Mouse (Mus musculus): Measurements from ENCODE around the gene Agbl3.

Gene Agbl3

DNA sequence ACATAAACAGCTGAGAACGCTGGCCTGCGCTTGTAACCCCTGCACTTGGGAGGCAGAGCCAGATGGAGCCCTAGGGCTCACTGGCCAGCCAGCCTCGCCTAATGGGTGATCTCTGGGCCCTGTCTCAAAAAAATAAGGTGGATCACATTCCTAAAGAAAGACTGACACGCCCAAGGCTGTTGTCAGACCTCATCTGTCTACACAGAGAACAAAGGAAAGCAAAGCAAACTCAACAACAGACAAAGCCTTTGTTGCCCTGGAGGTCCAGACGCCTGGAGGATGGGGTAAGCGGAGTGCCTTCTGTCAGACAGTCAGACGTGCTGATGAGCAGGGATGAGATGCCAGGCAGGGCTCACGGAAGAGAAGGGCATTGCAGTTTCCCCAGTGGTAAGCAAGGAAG, 86.6 kb downstream of the Agbl3 start:
- Histone ChIP-seq H3K36me3 (ENCODE audit: insufficient read depth, low read length) (no peaks in the 10 kb centered on the region), H3K27me3 (ENCODE audit: insufficient read depth, low read length) (peaks cover 27% of the 10 kb centered on the region), H3K4me3 (replicated peaks; ENCODE audit: low read length) (peak overlapping the region; percentile 29; the same call in 1 of the 2 replicates), H3K9me3 (ENCODE audit: low read length) (no peaks in the 10 kb centered on the region), H3K4me1 (replicated peaks; ENCODE audit: low read depth, low read length) (peaks cover 60% of the 10 kb centered on the region)
- TF ChIP-seq POU5F1 (IDR thresholded peaks at IDR 0.05; ENCODE audit: borderline replicate concordance, low read length) (no peak), NANOG (IDR thresholded peaks at IDR 0.05; ENCODE audit: borderline replicate concordance, low read length) (no peak), CTCF (conservative IDR thresholded peaks at IDR 0.05; ENCODE audit: low read length) (no peak)

DNA sequence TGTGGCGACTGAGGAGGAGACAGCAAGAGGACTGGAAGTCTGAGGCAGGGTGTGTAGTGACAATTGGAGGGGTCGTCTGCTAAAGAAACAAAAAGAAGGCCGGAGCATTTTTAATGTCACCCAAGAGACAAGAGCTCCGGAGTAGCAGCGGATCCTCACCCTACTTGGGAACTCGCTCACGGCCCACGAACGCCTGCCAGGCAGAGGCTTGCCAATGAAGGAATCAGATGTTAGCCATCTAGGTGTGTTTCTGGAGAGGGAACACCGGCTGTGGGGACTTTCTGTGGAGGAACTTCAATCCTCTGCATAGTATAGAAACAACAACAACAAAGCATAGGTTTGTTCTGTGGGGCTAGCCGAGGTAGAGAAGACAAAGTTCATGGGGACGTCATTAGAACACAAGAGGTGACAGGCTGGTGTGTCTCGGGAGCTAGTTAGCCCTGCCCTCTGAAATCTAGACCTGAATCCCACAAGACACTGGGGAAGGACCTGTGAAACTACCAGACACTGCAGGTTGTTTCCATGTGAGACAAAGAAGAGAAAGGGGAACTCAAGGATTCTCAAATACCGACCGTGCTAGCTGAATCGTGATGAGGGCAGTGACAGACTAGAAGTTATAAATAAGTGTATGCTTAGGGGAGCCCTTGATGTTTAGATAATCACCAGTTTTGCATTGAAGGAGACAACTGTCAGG, 87.2 kb downstream of the Agbl3 start:
- H3K9me3 ChIP-seq (ENCODE audit: low read length), result no peaks in the 10 kb centered on the region
- TF ChIP-seq CTCF (conservative IDR thresholded peaks at IDR 0.05; ENCODE audit: low read length) (no peak), POU5F1 (IDR thresholded peaks at IDR 0.05; ENCODE audit: borderline replicate concordance, low read length) (no peak)
- H3K36me3 ChIP-seq (ENCODE audit: insufficient read depth, low read length), result no peaks in the 10 kb centered on the region
- peaks cover 29% of the 10 kb centered on the region for H3K27me3 ChIP-seq (ENCODE audit: insufficient read depth, low read length)
- H3K4me3 ChIP-seq (replicated peaks; ENCODE audit: low read length), result peak overlapping the region; percentile 29; the same call in 1 of the 2 replicates
- peaks cover 58% of the 10 kb centered on the region for H3K4me1 ChIP-seq (replicated peaks; ENCODE audit: low read depth, low read length)

DNA sequence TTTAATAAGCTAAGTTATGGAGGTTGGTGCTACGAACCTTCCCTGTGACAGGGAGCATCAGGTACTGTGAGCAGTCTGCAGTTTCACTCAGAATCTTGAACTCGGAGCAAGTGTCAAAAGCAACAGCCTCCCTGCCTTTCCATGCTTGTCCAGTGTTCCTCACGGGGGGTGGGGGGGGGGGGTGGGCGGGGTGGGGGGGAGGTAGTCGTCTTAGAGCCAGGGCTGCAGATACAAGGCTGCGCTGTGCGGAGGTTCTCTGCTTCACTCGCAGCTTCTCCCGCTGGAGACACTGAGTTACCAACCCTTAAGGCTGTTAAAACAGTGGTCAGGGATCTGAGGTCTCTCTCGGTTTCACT, 87.7 kb downstream of the Agbl3 start:
- Histone ChIP-seq H3K4me1 (replicated peaks; ENCODE audit: low read depth, low read length) (peaks cover 58% of the 10 kb centered on the region), H3K9me3 (ENCODE audit: low read length) (no peaks in the 10 kb centered on the region), H3K36me3 (ENCODE audit: insufficient read depth, low read length) (no peaks in the 10 kb centered on the region), H3K4me3 (replicated peaks; ENCODE audit: low read length) (no peak overlapping the region), H3K27me3 (ENCODE audit: insufficient read depth, low read length) (peaks cover 25% of the 10 kb centered on the region)
- TF ChIP-seq CTCF (conservative IDR thresholded peaks at IDR 0.05; ENCODE audit: low read length), result no peak
- no peak for TF ChIP-seq NANOG (IDR thresholded peaks at IDR 0.05; ENCODE audit: borderline replicate concordance, low read length)
- no peak for TF ChIP-seq POU5F1 (IDR thresholded peaks at IDR 0.05; ENCODE audit: borderline replicate concordance, low read length)

DNA sequence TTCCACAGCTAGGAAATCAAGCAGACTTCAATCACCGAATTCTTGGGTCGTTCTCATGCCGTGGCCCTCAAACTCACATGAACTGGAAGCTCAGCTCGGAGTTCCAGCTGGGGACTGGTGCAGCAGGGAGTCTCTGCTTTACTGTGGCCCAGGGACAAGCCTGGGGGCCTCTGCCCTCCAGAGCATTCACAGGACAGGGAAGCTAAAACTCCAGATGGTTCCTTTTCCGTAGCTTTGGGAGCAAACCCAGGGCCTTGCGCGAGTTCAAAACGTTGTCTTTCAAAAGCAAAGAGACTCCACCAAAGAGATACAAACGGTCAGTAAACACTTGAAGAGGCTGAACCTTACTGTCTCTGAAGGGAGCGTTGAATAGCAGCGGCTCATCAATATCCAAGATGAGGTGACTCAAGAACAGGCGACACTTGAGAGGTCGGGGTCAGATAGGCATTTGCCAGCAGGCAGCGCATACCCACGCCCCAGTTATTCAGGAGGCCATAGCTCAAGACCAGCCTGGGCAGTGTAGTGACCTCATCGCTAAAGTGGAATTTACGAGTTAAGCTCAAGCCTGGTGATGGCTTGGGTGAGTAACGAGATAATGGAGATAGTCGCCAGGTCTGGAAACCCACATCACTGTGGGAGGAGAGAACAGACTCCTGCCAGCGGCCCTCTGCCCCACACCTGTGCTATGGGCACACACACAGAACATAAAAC, 88.4 kb downstream of the Agbl3 start:
- Histone ChIP-seq H3K36me3 (ENCODE audit: insufficient read depth, low read length) (no peaks in the 10 kb centered on the region), H3K4me1 (replicated peaks; ENCODE audit: low read depth, low read length) (peaks cover 54% of the 10 kb centered on the region), H3K27me3 (ENCODE audit: insufficient read depth, low read length) (peaks cover 21% of the 10 kb centered on the region), H3K9me3 (ENCODE audit: low read length) (no peaks in the 10 kb centered on the region), H3K4me3 (replicated peaks; ENCODE audit: low read length) (no peak overlapping the region)
- no peak for TF ChIP-seq POU5F1 (IDR thresholded peaks at IDR 0.05; ENCODE audit: borderline replicate concordance, low read length)
- no peak for TF ChIP-seq NANOG (IDR thresholded peaks at IDR 0.05; ENCODE audit: borderline replicate concordance, low read length)
- TF ChIP-seq CTCF (conservative IDR thresholded peaks at IDR 0.05; ENCODE audit: low read length), result no peak

DNA sequence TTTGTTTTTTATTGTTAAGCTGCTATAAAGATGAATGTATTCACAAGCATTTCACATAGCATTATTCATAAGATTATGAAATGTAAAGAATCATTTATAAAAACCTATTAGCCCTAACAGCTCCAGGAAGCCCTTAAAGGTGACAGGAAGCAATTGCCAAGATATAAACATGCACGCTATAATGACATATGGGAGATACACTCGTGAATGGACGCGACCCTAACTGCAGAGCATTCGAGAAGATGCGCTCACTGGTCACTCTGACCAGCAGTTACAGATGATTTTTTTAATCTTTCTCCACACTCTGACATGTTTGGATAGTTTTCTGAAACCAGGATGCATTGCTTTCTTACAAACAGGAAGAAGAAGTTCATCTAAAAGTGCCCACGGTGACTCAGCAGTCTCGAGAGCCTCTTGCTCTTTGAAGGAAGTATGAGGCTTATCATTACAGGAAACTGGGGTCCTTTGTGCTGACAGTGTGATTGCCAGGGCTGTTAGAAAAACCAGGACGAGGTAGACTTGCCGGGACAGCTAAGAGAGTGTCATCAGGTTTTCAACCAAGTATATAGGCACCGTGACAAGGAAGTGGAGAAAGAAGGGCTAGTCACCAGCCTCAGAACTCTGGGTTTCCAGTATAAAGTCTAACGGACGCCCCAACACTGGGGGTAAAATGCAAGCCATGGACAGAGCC, 89.1 kb downstream of the Agbl3 start:
- TF ChIP-seq CTCF (conservative IDR thresholded peaks at IDR 0.05; ENCODE audit: low read length) (no peak), NANOG (IDR thresholded peaks at IDR 0.05; ENCODE audit: borderline replicate concordance, low read length) (no peak), POU5F1 (IDR thresholded peaks at IDR 0.05; ENCODE audit: borderline replicate concordance, low read length) (no peak)
- no peaks in the 10 kb centered on the region for H3K9me3 ChIP-seq (ENCODE audit: low read length)
- peaks cover 59% of the 10 kb centered on the region for H3K4me1 ChIP-seq (replicated peaks; ENCODE audit: low read depth, low read length)
- no peak overlapping the region for H3K4me3 ChIP-seq (replicated peaks; ENCODE audit: low read length)
- peaks cover 21% of the 10 kb centered on the region for H3K27me3 ChIP-seq (ENCODE audit: insufficient read depth, low read length)
- H3K36me3 ChIP-seq (ENCODE audit: insufficient read depth, low read length), result no peaks in the 10 kb centered on the region

DNA sequence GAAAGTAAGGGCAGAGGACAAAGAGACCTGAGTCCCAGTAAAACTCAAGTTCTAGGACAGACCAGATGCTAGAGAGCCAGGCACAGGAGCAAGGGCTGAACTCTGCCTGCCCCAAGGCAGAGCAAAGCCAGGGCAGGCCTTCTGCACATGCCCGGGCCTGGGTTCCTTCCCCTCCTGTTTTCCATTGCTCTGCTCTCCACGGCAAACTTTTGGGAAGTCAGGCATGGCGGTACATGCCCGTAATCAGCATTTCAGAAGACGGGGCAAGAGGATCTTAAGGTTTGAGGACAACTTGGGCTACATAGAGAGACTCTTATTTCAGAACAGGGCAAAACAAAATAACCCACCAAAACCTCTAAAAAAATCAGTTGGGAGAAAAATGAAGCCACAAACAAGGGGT, 89.9 kb downstream of the Agbl3 start:
- Histone ChIP-seq H3K9me3 (ENCODE audit: low read length) (no peaks in the 10 kb centered on the region), H3K27me3 (ENCODE audit: insufficient read depth, low read length) (peaks cover 21% of the 10 kb centered on the region), H3K4me1 (replicated peaks; ENCODE audit: low read depth, low read length) (peaks cover 61% of the 10 kb centered on the region), H3K36me3 (ENCODE audit: insufficient read depth, low read length) (no peaks in the 10 kb centered on the region), H3K4me3 (replicated peaks; ENCODE audit: low read length) (no peak overlapping the region)
- TF ChIP-seq CTCF (conservative IDR thresholded peaks at IDR 0.05; ENCODE audit: low read length), result no peak
- no peak for TF ChIP-seq NANOG (IDR thresholded peaks at IDR 0.05; ENCODE audit: borderline replicate concordance, low read length)
- no peak for TF ChIP-seq POU5F1 (IDR thresholded peaks at IDR 0.05; ENCODE audit: borderline replicate concordance, low read length)

GRCm38 (mm10) chr6:34870724-34871123, 90.5 kb downstream of the Agbl3 start:
- Histone ChIP-seq H3K9me3 (ENCODE audit: low read length) (no peaks in the 10 kb centered on the region), H3K4me3 (replicated peaks; ENCODE audit: low read length) (no peak overlapping the region), H3K36me3 (ENCODE audit: insufficient read depth, low read length) (no peaks in the 10 kb centered on the region), H3K27me3 (ENCODE audit: insufficient read depth, low read length) (peaks cover 21% of the 10 kb centered on the region), H3K4me1 (replicated peaks; ENCODE audit: low read depth, low read length) (peaks cover 61% of the 10 kb centered on the region)
- TF ChIP-seq CTCF (conservative IDR thresholded peaks at IDR 0.05; ENCODE audit: low read length) (no peak), NANOG (IDR thresholded peaks at IDR 0.05; ENCODE audit: borderline replicate concordance, low read length) (no peak)

- Histone ChIP-seq H3K4me1 (replicated peaks; ENCODE audit: low read depth, low read length) (peaks cover 62% of the 10 kb centered on the region), H3K27me3 (ENCODE audit: insufficient read depth, low read length) (peaks cover 27% of the 10 kb centered on the region), H3K4me3 (replicated peaks; ENCODE audit: low read length) (no peak overlapping the region), H3K36me3 (ENCODE audit: insufficient read depth, low read length) (no peaks in the 10 kb centered on the region), H3K9me3 (ENCODE audit: low read length) (no peaks in the 10 kb centered on the region)
- no peak for TF ChIP-seq NANOG (IDR thresholded peaks at IDR 0.05; ENCODE audit: borderline replicate concordance, low read length)
- TF ChIP-seq CTCF (conservative IDR thresholded peaks at IDR 0.05; ENCODE audit: low read length), result no peak
- TF ChIP-seq POU5F1 (IDR thresholded peaks at IDR 0.05; ENCODE audit: borderline replicate concordance, low read length), result no peak
These were observed 91.7 kb downstream of the Agbl3 start for GRCm38 (mm10) chr6:34871929-34872328.

Data from E14TG2a.4 (cell line).